Mouse (Mus musculus): ENCODE data around the gene Rbks. TPM values are rescaled to one million over a fixed set of nuclear protein-coding genes. Genes with fewer than 3 reads are reported as not detected.

The Rbks gene
- total and polyA plus RNA-seq, 3 experiments, result 2.7 to 4.4 (median 4.3) TPM

GRCm38 (mm10) chr5:31725885-31726284 lies 28.5 kb upstream of the Rbks start:
- H3K36me3 ChIP-seq (ENCODE audit: control insufficient read depth, insufficient read depth, low read length), result peaks cover 5% of the 10 kb centered on the region; the same call in 1 of the 2 replicates
- H3K4me3 ChIP-seq, result no peak overlapping the region
- DNase-seq, result no peak
- intact Hi-C loops (cut with DNase I), result loop anchor here (2.0 kb wide), 1 partner anchor 27 kb away; no protein-coding TSS in a partner anchor
- H3K27ac ChIP-seq, result peak overlapping the region; percentile 57
- H3K79me2 ChIP-seq (replicated peaks; ENCODE audit: control insufficient read depth, insufficient read depth, low read length), result no peaks in the 10 kb centered on the region
- WGBS, result 96% methylated on average over 2 of the region's 2 CpGs
- no peaks in the 10 kb centered on the region for H3K27me3 ChIP-seq (ENCODE audit: control insufficient read depth, insufficient read depth, low read length)
- no peak overlapping the region for H3K9ac ChIP-seq (ENCODE audit: low read depth, low read length)
- TF ChIP-seq CTCF (IDR thresholded peaks at IDR 0.05) (no peak), POLR2A (IDR thresholded peaks at IDR 0.05; ENCODE audit: insufficient read depth, low read depth, low read length) (no peak), EP300 (IDR thresholded peaks at IDR 0.05; ENCODE audit: insufficient read depth, low read depth, low read length) (no peak)
- H3K4me1 ChIP-seq (ENCODE audit: control insufficient read depth, insufficient read depth, low read length), result peaks cover 4% of the 10 kb centered on the region

DNA sequence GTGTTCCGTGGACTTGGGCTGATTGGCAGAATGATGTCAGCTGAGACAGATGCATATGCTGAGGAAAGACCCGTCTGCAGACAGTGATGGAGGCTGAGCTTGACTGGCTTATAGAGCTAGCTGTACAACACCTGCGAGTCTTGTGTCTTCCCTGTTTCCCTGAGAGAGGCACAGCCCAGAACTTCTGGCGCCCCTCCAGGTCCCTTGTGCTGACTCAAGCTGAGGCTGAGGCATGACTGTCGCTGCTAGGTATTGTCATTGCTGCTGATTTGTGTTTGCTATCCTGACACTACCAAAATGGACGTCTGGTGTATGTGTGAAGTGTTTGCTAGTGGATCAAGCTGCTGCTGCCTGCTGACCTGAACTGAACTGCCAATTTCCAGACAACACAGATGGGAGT lies 27.1 kb upstream of the Rbks start:
- Histone ChIP-seq H3K4me3 (no peak overlapping the region), H3K27me3 (ENCODE audit: control insufficient read depth, insufficient read depth, low read length) (no peaks in the 10 kb centered on the region), H3K79me2 (replicated peaks; ENCODE audit: control insufficient read depth, insufficient read depth, low read length) (no peaks in the 10 kb centered on the region), H3K9ac (ENCODE audit: low read depth, low read length) (no peak overlapping the region), H3K4me1 (ENCODE audit: control insufficient read depth, insufficient read depth, low read length) (peaks cover 4% of the 10 kb centered on the region), H3K36me3 (ENCODE audit: control insufficient read depth, insufficient read depth, low read length) (peaks cover 5% of the 10 kb centered on the region; the same call in 1 of the 2 replicates), H3K27ac (no peak overlapping the region)
- intact Hi-C loops (cut with DNase I), result no loop called here
- TF ChIP-seq POLR2A (IDR thresholded peaks at IDR 0.05; ENCODE audit: insufficient read depth, low read depth, low read length) (no peak), EP300 (IDR thresholded peaks at IDR 0.05; ENCODE audit: insufficient read depth, low read depth, low read length) (no peak), CTCF (IDR thresholded peaks at IDR 0.05) (no peak)
- 66% methylated on average over 6 of the region's 6 CpGs for WGBS
- DNase-seq, result no peak

GRCm38 (mm10) chr5:31715486-31716150 lies 18.2 kb upstream of the Rbks start:
- intact Hi-C loops (cut with DNase I), result no loop called here
- Histone ChIP-seq H3K36me3 (ENCODE audit: control insufficient read depth, insufficient read depth, low read length) (peaks cover 2% of the 10 kb centered on the region; the same call in 1 of the 2 replicates), H3K79me2 (replicated peaks; ENCODE audit: control insufficient read depth, insufficient read depth, low read length) (no peaks in the 10 kb centered on the region), H3K4me1 (ENCODE audit: control insufficient read depth, insufficient read depth, low read length) (no peaks in the 10 kb centered on the region), H3K27me3 (ENCODE audit: control insufficient read depth, insufficient read depth, low read length) (no peaks in the 10 kb centered on the region), H3K27ac (no peak overlapping the region), H3K9ac (ENCODE audit: low read depth, low read length) (no peak overlapping the region), H3K4me3 (no peak overlapping the region)
- no peak for DNase-seq
- no peak for TF ChIP-seq EP300 (IDR thresholded peaks at IDR 0.05; ENCODE audit: insufficient read depth, low read depth, low read length)
- no peak for TF ChIP-seq POLR2A (IDR thresholded peaks at IDR 0.05; ENCODE audit: insufficient read depth, low read depth, low read length)
- no peak for TF ChIP-seq CTCF (IDR thresholded peaks at IDR 0.05)
- WGBS, result 66% methylated on average over 4 of the region's 4 CpGs

GRCm38 (mm10) chr5:31713841-31714264 lies 16.4 kb upstream of the Rbks start:
- no peaks in the 10 kb centered on the region for H3K27me3 ChIP-seq (ENCODE audit: control insufficient read depth, insufficient read depth, low read length)
- H3K36me3 ChIP-seq (ENCODE audit: control insufficient read depth, insufficient read depth, low read length), result peaks cover 2% of the 10 kb centered on the region; the same call in 1 of the 2 replicates
- no peaks in the 10 kb centered on the region for H3K4me1 ChIP-seq (ENCODE audit: control insufficient read depth, insufficient read depth, low read length)
- no peak overlapping the region for H3K4me3 ChIP-seq
- TF ChIP-seq EP300 (IDR thresholded peaks at IDR 0.05; ENCODE audit: insufficient read depth, low read depth, low read length), result no peak
- no peak for TF ChIP-seq POLR2A (IDR thresholded peaks at IDR 0.05; ENCODE audit: insufficient read depth, low read depth, low read length)
- TF ChIP-seq CTCF (IDR thresholded peaks at IDR 0.05), result no peak
- H3K9ac ChIP-seq (ENCODE audit: low read depth, low read length), result no peak overlapping the region
- DNase-seq, result no peak
- 60% methylated on average over 5 of the region's 5 CpGs for WGBS
- peaks cover 1% of the 10 kb centered on the region; the same call in 1 of the 2 replicates for H3K79me2 ChIP-seq (replicated peaks; ENCODE audit: control insufficient read depth, insufficient read depth, low read length)
- intact Hi-C loops (cut with DNase I), result no loop called here
- no peak overlapping the region for H3K27ac ChIP-seq

- H3K27ac ChIP-seq, result no peak overlapping the region
- no peak for TF ChIP-seq EP300 (IDR thresholded peaks at IDR 0.05; ENCODE audit: insufficient read depth, low read depth, low read length)
- TF ChIP-seq CTCF (IDR thresholded peaks at IDR 0.05), result no peak
- TF ChIP-seq POLR2A (IDR thresholded peaks at IDR 0.05; ENCODE audit: insufficient read depth, low read depth, low read length), result no peak
These were observed 15.9 kb upstream of the Rbks start for GRCm38 (mm10) chr5:31713280-31713711.

DNA sequence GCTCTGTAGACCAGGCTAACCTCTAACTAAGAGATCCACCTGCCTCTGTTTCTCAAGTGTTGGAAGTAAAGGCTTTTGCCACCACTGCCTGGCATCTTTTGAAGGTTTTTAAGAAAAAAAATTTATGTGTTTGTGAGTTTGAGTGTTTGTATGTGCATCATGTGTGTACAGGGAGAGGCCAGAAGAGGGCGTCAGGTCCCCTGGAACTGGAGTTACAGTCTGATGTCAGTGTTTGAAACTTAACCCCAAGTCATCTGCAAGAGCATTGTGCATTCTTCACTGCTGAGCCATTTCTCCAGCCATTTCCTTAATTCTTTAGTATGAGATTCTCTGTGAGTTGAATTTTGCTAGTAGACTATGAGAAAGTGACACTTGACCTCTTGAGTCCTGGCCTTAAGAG lies 12.0 kb upstream of the Rbks start:
- H3K27ac ChIP-seq, result no peak overlapping the region
- TF ChIP-seq CTCF (IDR thresholded peaks at IDR 0.05) (peak; percentile 50), POLR2A (IDR thresholded peaks at IDR 0.05; ENCODE audit: insufficient read depth, low read depth, low read length) (no peak)
- intact Hi-C loops (cut with DNase I), result no loop called here
- H3K4me1 ChIP-seq (ENCODE audit: control insufficient read depth, insufficient read depth, low read length), result no peaks in the 10 kb centered on the region
- H3K27me3 ChIP-seq (ENCODE audit: control insufficient read depth, insufficient read depth, low read length), result no peaks in the 10 kb centered on the region
- 94% methylated on average over 1 of the region's 1 CpGs for WGBS
- DNase-seq, result no peak
- H3K4me3 ChIP-seq, result no peak overlapping the region
- peaks cover 1% of the 10 kb centered on the region; the same call in 1 of the 2 replicates for H3K79me2 ChIP-seq (replicated peaks; ENCODE audit: control insufficient read depth, insufficient read depth, low read length)
- H3K9ac ChIP-seq (ENCODE audit: low read depth, low read length), result no peak overlapping the region
- H3K36me3 ChIP-seq (ENCODE audit: control insufficient read depth, insufficient read depth, low read length), result no peaks in the 10 kb centered on the region

More at GRCm38 (mm10) chr5:31713280-31713711, 15.9 kb upstream of the Rbks start:
- intact Hi-C loops (cut with DNase I), result no loop called here
- Histone ChIP-seq H3K79me2 (replicated peaks; ENCODE audit: control insufficient read depth, insufficient read depth, low read length) (peaks cover 1% of the 10 kb centered on the region; the same call in 1 of the 2 replicates), H3K9ac (ENCODE audit: low read depth, low read length) (no peak overlapping the region), H3K27me3 (ENCODE audit: control insufficient read depth, insufficient read depth, low read length) (no peaks in the 10 kb centered on the region), H3K4me1 (ENCODE audit: control insufficient read depth, insufficient read depth, low read length) (no peaks in the 10 kb centered on the region), H3K36me3 (ENCODE audit: control insufficient read depth, insufficient read depth, low read length) (peaks cover 2% of the 10 kb centered on the region; the same call in 1 of the 2 replicates), H3K4me3 (no peak overlapping the region)
- no peak for DNase-seq
- 71% methylated on average over 2 of the region's 2 CpGs for WGBS

All from heart, adult 2 months (tissue).